ENCODE assay signal across 17 mouse cellular contexts in genomic region chr7:101095560-101095959, GRCm38 (mm10). TPM values are rescaled to one million over a fixed set of nuclear protein-coding genes. Genes with fewer than 3 reads are reported as not detected.
A peak's percentile ranks its signal among the peaks of the same experiment; 100 is the strongest.
DNase-seq lines count a peak whose midpoint lies in the region; ATAC-seq and TF ChIP-seq lines count a peak whose summit lies in the region.
"Had no signal": no experiment of that assay in that cellular context is flagged by ENCODE, and none has a peak within 500 bp of the region (broad histone marks: within the 10 kb centered on the region; RNA-seq: fewer than 3 reads in every experiment).

No protein-coding gene starts in this region.

- no peak overlapping the region for H3K9ac ChIP-seq in heart, embryonic 15.5 days
- H3K9ac ChIP-seq: forebrain, embryonic 12.5 days; hindbrain, embryonic 15.5 days had no signal

- no peaks in the 10 kb centered on the region for H3K9me3 ChIP-seq in heart, embryonic 15.5 days (replicated peaks)
- H3K9me3 ChIP-seq: forebrain, embryonic 12.5 days; G1E; hindbrain, embryonic 15.5 days had no signal

- ATAC-seq in heart, embryonic 15.5 days (replicated peaks; ENCODE audit: insufficient number of reproducible peaks, insufficient read depth, low FRiP score, low read depth), result no peak
- peak; percentile 27; the same call in 1 of the 2 replicates for ATAC-seq in neutrophil, adult 5-6 weeks (ENCODE audit: extremely low read depth, insufficient number of reproducible peaks, low FRiP score, poor library complexity, severe bottlenecking)

- DNase-seq in heart, adult 18-20 months, result no peak
- DNase-seq in spleen, adult 2 months (ENCODE audit: low read depth in 1 of 2, low spot score in 2 of 2), result peak in 1 of 2 experiments; percentile 50
- DNase-seq in spleen, adult 12 weeks (ENCODE audit: low spot score), result no peak
- DNase-seq in brain, adult 2 months (ENCODE audit: low read depth, low spot score), result peak; percentile 20
- DNase-seq in gastrocnemius, postnatal 4 days (ENCODE audit: low spot score in 2 of 2), result no peak
- no peak for DNase-seq in adipocyte (ENCODE audit: low spot score)
- DNase-seq: cerebellum, adult 8-10 months; gastrocnemius, postnatal 36 days; kidney, adult 8-10 months; right cerebral cortex, postnatal 4 days had no signal

- 54% methylated on average over 5 of the region's 5 CpGs for WGBS in heart, embryonic 15.5 days
- WGBS in spleen, adult 2 months, result 37% methylated on average over 5 of the region's 5 CpGs

- TF ChIP-seq CTCF in spleen, adult 2 months (IDR thresholded peaks at IDR 0.05; ENCODE audit: extremely low read depth, insufficient read depth, insufficient read length, insufficient replicate concordance), result no peak

- H3K4me2 ChIP-seq in heart, embryonic 15.5 days, result no peak overlapping the region
- H3K4me2 ChIP-seq: forebrain, embryonic 12.5 days; hindbrain, embryonic 15.5 days; liver, embryonic 11.5 days had no signal

- no peak for TF ChIP-seq POLR2A in spleen, adult 2 months (IDR thresholded peaks at IDR 0.05; ENCODE audit: low read depth, low read length)

- H3K4me3 ChIP-seq in heart, embryonic 15.5 days, result no peak overlapping the region
- H3K4me3 ChIP-seq in spleen, adult 2 months (ENCODE audit: extremely low read depth, insufficient read depth, insufficient read length), result no peak overlapping the region
- H3K4me3 ChIP-seq: forebrain, embryonic 12.5 days; hindbrain, embryonic 15.5 days; layer of hippocampus, adult 2 months had no signal

- H3K27me3 ChIP-seq in heart, embryonic 15.5 days, result no peaks in the 10 kb centered on the region
- H3K27me3 ChIP-seq in spleen, adult 2 months (ENCODE audit: control insufficient read depth, insufficient read depth, low read length), result no peaks in the 10 kb centered on the region
- H3K27me3 ChIP-seq: forebrain, embryonic 12.5 days; hindbrain, embryonic 15.5 days had no signal

- H3K4me1 ChIP-seq in heart, embryonic 15.5 days (replicated peaks), result peaks cover 25% of the 10 kb centered on the region
- peaks cover 24% of the 10 kb centered on the region; the same call in 1 of the 2 replicates for H3K4me1 ChIP-seq in spleen, adult 2 months (ENCODE audit: control insufficient read depth, insufficient read depth, insufficient read length)
- H3K4me1 ChIP-seq: forebrain, embryonic 12.5 days had no signal

- peak overlapping the region; percentile 38 for H3K27ac ChIP-seq in heart, embryonic 15.5 days
- peak overlapping the region; percentile 72 for H3K27ac ChIP-seq in spleen, adult 2 months (ENCODE audit: insufficient read depth, low read length)
- H3K27ac ChIP-seq: forebrain, embryonic 12.5 days; hindbrain, embryonic 15.5 days; layer of hippocampus, adult 2 months had no signal

- H3K36me3 ChIP-seq in heart, embryonic 15.5 days, result no peaks in the 10 kb centered on the region
- no peaks in the 10 kb centered on the region for H3K36me3 ChIP-seq in spleen, adult 2 months (ENCODE audit: control insufficient read depth, insufficient read depth, low read length)
- H3K36me3 ChIP-seq: forebrain, embryonic 12.5 days; G1E; hindbrain, embryonic 15.5 days had no signal

RNA-seq across cellular contexts. Expression of gene Fchsd2, which starts 2.9 kb away (rescaled TPM):
- polyA plus RNA-seq in heart, embryonic 15.5 days (2015; fragmentation: Nextera tagmentation; extraction: Ambion mirVana), result 14.8 and 15.8 TPM in 2 replicates
- total RNA-seq in heart, adult 18-20 months (2021), result 10 to 100 TPM; 18.3 to 22.5 TPM
- polyA plus RNA-seq in spleen, adult 2 months (2012; rRNA removed), result 20.2 and 21.5 TPM in 2 replicates
- 457 and 522 TPM in 2 replicates for total RNA-seq in neutrophil, adult 5-6 weeks (2017)
- total RNA-seq in gastrocnemius, postnatal 4 days (2021), result 10 to 100 TPM; 22.6 to 25.7 TPM

Comparison
In these comparisons a context has a peak if more than half of its experiments do, and no peak if none do; other contexts are left out.
1. RNA of gene Fchsd2, which starts 2.9 kb away (total RNA-seq): 457 to 522 TPM in neutrophil, adult 5-6 weeks; 22.6 to 25.7 TPM in gastrocnemius, postnatal 4 days and 18.3 to 22.5 TPM in heart, adult 18-20 months; every median in the first group is over 10 times any median in the second.